Mouse (Mus musculus) forebrain, embryonic 16.5 days (tissue): ENCODE data around the gene Vkorc1l1. TPM values are rescaled to one million over a fixed set of nuclear protein-coding genes. Genes with fewer than 3 reads are reported as not detected.
A peak's percentile ranks its signal among the peaks of the same experiment; 100 is the strongest.
"Not testable (repeated sequence)": the region's sequence is repeated elsewhere in the genome, so short reads cannot be mapped to it uniquely, and the experiment has no call there.

Source experiments
- ATAC-seq: fragments of 200-750 bp; cut with Nextera tagmentation; 2 replicates; pipeline ENCODE4 v1.8.0; 2017; ENCODE audit warnings: mild to moderate bottlenecking, moderate library complexity
- H3K27ac ChIP-seq: fragments of 300-500 bp; sonication (generic); 2 replicates; pipeline ENCODE4 v1.5.1; 2014; ENCODE audit warnings: low read length, control low read depth
- H3K27me3 ChIP-seq: fragments of 300-500 bp; sonication (generic); replicated peaks from 2 replicates; pipeline ENCODE4 v1.6.1; 2014; ENCODE audit warnings: low read length; ENCODE audit not compliant: control insufficient read depth, insufficient read depth
- H3K36me3 ChIP-seq: fragments of 300-500 bp; sonication (generic); 2 replicates; pipeline ENCODE4 v1.6.1; 2014; ENCODE audit not compliant: control insufficient read depth, insufficient read depth
- H3K4me1 ChIP-seq: fragments of 300-500 bp; sonication (generic); replicated peaks from 2 replicates; pipeline ENCODE4 v1.6.1; 2014; ENCODE audit warnings: low read length; ENCODE audit not compliant: control insufficient read depth, insufficient read depth
- H3K4me2 ChIP-seq: fragments of 300-500 bp; sonication (generic); 2 replicates; pipeline ENCODE4 v1.6.1; 2014; ENCODE audit warnings: mild to moderate bottlenecking, low read length, control low read depth
- H3K4me3 ChIP-seq: fragments of 300-500 bp; sonication (generic); replicated peaks from 2 replicates; pipeline ENCODE4 v1.5.1; 2014; ENCODE audit warnings: mild to moderate bottlenecking, low read length, control low read depth
- H3K9ac ChIP-seq: fragments of 300-500 bp; sonication (generic); replicated peaks from 2 replicates; pipeline ENCODE4 v1.6.1; 2014; ENCODE audit warnings: low read depth, low read length, control low read depth
- H3K9me3 ChIP-seq: fragments of 300-500 bp; sonication (generic); 2 replicates; pipeline ENCODE4 v1.6.1; 2016; ENCODE audit warnings: low read length; ENCODE audit not compliant: control insufficient read depth
- WGBS: fragments of 180-500 bp; shearing (Covaris S2); extraction: QIAGEN DNeasy Blood & Tissue Kit; methylation state at CpG from one replicate; pipeline ENCODE4 v1.1.7; 2014; 5-methylcytosine and 5-hydroxymethylcytosine counted together
- polyA plus RNA-seq: library from polyadenylated mRNA; unstranded; fragments of >200 nt; fragmentation: Nextera tagmentation; extraction: Ambion mirVana; gene quantifications from 2 replicates; pipeline ENCODE4 v1.2.1, GENCODE M21; 2015

Vkorc1l1 gene
- polyA plus RNA-seq = 28.7 and 34.2 TPM in 2 replicates

DNA sequence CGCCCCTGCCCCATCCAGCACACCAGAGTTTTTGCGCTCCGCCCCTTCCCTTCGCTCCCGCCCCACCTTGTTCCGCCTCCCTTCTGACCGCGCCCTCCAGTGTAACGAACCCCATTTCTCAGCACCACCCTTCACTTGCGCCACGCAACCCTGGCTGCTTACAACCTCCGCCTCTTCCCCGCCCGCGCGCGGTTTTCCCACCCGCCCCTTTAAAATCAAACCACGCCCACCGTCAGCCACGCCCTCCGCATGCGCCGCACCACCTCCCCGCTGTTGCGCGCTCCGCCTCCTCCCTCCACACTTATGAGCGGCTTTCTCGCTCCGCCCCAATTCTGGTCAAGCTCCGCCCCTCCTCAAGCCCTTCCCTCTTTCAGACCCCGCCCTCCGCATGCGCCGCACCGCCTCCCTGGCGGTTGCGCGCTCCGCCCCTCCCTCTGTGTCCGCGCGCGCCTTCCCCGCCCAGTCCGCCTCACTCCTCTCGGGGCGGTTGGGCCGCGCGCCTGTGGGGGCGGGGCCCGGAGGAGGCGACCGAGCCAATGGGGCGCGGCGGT, at the start of gene Vkorc1l1:
Gene Vkorc1l1 (plus strand): TSS at position 476 of the 551 bp plus-strand sequence.
- peak; percentile 94 for ATAC-seq
- H3K4me2 ChIP-seq = peak within 1 kb of the TSS; percentile 92
- H3K27me3 ChIP-seq = no peaks in the 10 kb centered on the region
- H3K27ac ChIP-seq = peak within 1 kb of the TSS; percentile 69
- H3K9ac ChIP-seq = peak within 1 kb of the TSS; percentile 86
- H3K36me3 ChIP-seq = no peaks in the 10 kb centered on the region
- H3K9me3 ChIP-seq = no peaks in the 10 kb centered on the region
- H3K4me1 ChIP-seq = peaks cover 7% of the 10 kb centered on the region
- WGBS = under 1% methylated on average over 58 of the region's 59 CpGs
- peak within 1 kb of the TSS; percentile 91 for H3K4me3 ChIP-seq

DNA sequence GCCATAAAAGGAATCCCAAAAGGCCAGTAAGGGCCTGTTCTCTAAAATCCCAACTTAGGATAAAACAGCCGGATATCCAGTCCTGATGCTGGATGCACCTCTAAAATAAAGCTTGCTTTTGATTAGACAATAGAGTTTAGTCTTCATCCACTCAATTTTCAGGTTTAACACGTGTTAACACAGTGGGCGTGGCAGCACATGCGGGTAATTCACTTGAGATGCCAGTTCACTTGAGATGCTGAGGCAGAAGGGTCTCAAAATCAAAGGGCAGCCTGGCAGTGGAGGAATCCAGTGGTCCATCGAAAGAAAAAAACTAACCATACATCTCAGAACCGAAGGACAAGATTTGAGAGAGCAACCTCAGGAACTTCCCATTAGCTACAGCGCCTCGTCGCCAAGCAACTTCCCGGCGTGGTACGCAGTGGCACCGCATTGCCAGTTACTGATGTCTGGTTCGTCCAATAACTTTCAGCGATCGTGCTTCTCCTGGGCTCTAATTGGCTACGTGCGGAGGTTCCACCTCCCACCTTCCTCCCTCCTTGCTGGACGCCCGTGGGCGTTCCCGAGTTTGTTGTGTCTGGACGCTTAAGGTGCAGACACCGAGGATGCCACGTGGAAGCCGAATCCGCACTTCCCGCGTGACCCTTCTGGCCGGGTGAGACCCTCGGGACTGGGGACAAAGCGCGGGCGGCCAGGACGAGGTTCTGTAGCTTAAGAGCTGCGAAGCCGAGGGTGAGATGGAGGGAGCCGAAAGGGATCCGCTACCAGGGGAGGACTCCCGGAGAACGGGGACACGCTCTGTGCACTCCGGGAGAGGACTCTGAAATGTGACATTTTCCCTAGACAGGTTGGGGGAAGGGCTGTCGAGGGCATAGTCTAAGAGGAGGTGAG, 46.3 kb upstream of the Vkorc1l1 start, which contains the start of gene Zbed5:
Gene Zbed5 (plus strand): TSS at position 526 of the 891 bp plus-strand sequence.
- H3K27ac ChIP-seq = no peak within 1 kb of the TSS

DNA sequence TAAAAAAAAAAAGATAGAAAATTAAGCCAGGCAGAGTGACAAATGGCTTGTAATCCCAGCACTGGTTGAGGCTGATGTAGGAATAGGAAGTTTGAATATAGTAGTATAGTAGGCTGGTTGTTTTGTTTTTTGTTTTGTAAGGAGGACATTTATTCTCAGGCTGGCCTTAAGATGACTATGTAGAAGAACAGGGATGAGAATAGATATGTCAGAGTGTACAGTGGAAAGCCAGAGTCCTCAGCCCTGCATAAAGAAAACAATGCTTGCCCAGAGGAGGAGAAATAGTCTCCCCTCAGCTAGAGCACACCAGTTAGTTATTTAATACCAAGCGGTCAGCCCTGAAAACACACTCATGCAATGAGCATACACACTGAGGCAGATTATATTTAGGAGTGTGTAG, 43.3 kb upstream of the Vkorc1l1 start, which contains the start of gene Phkg1:
Gene Phkg1 (minus strand): TSS at position 101 of the 400 bp plus-strand sequence.
- no peak for ATAC-seq
- no peak within 1 kb of the TSS for H3K9ac ChIP-seq
- H3K4me1 ChIP-seq = peaks cover 11% of the 10 kb centered on the region
- no peak within 1 kb of the TSS for H3K27ac ChIP-seq
- H3K4me2 ChIP-seq = no peak within 1 kb of the TSS
- H3K4me3 ChIP-seq = no peak within 1 kb of the TSS
- 100% methylated on average over 1 of the region's 1 CpGs for WGBS
- H3K9me3 ChIP-seq = no peaks in the 10 kb centered on the region
- peaks cover 3% of the 10 kb centered on the region for H3K36me3 ChIP-seq
- H3K27me3 ChIP-seq = no peaks in the 10 kb centered on the region

More for the DNA sequence above, 46.3 kb upstream of the Vkorc1l1 start, which contains the start of gene Zbed5:
- Histone ChIP-seq H3K9ac (peak within 1 kb of the TSS; percentile 71), H3K4me1 (peaks cover 11% of the 10 kb centered on the region), H3K4me2 (peak within 1 kb of the TSS; percentile 64), H3K4me3 (peak within 1 kb of the TSS; percentile 89), H3K36me3 (no peaks in the 10 kb centered on the region), H3K9me3 (no peaks in the 10 kb centered on the region), H3K27me3 (no peaks in the 10 kb centered on the region)
- WGBS = 2% methylated on average over 44 of the region's 44 CpGs
- peak; percentile 100 for ATAC-seq

DNA sequence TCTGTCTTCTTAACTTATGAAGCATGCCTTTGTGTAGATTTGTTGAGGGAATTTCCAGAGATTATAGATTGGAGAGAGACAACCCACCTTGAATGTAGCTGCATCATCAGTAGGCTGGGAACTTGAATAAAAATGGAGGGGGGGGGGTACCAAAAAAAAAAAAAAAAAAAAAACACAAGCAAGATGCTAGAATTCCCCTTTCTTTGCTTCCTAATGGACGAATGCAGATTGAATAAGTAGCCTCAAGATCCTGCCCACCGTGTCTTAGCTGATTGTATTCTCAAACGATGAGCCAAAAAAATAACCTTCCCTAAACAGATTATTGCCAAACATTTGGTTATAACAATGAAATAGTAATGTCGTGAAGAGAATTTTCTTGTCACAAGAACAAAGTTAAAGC, 34.0 kb upstream of the Vkorc1l1 start:
- H3K4me3 ChIP-seq = peak overlapping the region; percentile 71
- peaks cover 3% of the 10 kb centered on the region for H3K36me3 ChIP-seq
- H3K9me3 ChIP-seq = no peaks in the 10 kb centered on the region
- H3K27me3 ChIP-seq = no peaks in the 10 kb centered on the region
- ATAC-seq = no peak
- peak overlapping the region; percentile 85 for H3K27ac ChIP-seq
- H3K4me1 ChIP-seq = peaks cover 12% of the 10 kb centered on the region
- H3K9ac ChIP-seq = peak overlapping the region; percentile 85
- 23% methylated on average over 4 of the region's 4 CpGs for WGBS
- H3K4me2 ChIP-seq = peak overlapping the region; percentile 58

DNA sequence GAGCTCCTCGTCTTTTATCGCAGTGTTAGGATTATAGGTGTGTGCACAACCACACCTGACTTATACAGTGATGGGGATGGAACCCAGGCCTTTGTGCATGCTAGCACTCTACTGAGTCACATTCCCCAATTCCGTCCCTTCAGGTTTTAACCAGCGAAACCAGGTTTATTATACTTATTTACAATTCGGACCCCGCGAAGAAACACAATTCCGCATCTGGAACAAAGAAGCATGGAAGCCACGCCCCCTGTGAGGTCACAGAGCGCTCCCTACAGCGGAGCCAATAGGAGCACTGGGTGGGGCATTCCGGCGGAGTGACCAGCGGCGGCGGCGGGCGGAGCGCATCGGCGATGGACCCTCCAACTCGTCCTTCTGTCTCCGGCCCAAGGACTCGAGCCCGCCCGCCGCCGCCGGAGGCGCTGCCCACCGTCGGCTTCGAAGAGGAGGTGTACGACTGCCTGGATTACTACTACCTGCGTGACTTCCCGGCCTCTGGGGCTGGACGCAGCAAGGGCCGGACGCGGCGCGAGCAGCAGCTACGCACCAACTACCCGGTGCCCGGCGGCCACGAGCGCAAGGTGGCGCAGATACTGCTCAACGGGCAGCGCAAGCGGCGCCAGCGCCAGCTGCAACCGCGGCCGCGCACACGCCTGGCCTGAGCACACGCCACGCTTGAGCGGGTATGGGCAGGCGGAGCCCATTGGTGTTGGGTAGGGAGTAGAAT, 33.4 kb upstream of the Vkorc1l1 start, which contains the start of gene Nupr1l:
Gene Nupr1l (plus strand): TSS at position 299 of the 724 bp plus-strand sequence.
- WGBS = under 1% methylated on average over 63 of the region's 63 CpGs

DNA sequence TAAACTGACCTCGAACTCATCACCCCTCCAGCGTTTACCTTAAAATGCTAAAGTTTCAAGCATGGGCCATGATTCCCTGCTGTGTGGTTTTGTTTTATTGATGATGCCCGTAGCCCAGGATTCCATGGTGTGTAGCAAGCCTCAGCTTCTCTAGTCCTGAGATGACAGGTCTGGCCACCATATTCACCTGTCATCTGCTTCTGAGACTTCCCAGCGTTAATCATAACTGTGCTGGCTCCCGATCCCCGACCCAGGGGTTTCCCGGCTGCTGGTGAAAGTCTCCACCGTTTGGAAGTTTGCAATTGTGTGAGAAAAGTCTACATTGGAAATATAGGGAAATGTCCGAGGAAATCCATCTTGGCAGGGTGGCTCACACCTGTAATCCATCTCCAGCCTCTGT, 32.6 kb upstream of the Vkorc1l1 start:
- Histone ChIP-seq H3K27ac (no peak overlapping the region), H3K9me3 (no peaks in the 10 kb centered on the region), H3K9ac (peak overlapping the region; percentile 85), H3K27me3 (no peaks in the 10 kb centered on the region), H3K4me3 (peak overlapping the region; percentile 71), H3K36me3 (no peaks in the 10 kb centered on the region), H3K4me1 (peaks cover 12% of the 10 kb centered on the region), H3K4me2 (peak overlapping the region; percentile 58)
- ATAC-seq = no peak
- 72% methylated on average over 9 of the region's 9 CpGs for WGBS

More for the DNA sequence above, 33.4 kb upstream of the Vkorc1l1 start, which contains the start of gene Nupr1l:
- no peaks in the 10 kb centered on the region for H3K36me3 ChIP-seq
- H3K27me3 ChIP-seq = no peaks in the 10 kb centered on the region
- H3K9ac ChIP-seq = peak within 1 kb of the TSS; percentile 85
- peak within 1 kb of the TSS; percentile 71 for H3K4me3 ChIP-seq
- peak; percentile 97 for ATAC-seq
- peak within 1 kb of the TSS; percentile 85 for H3K27ac ChIP-seq
- no peaks in the 10 kb centered on the region for H3K9me3 ChIP-seq
- H3K4me2 ChIP-seq = peak within 1 kb of the TSS; percentile 58
- peaks cover 12% of the 10 kb centered on the region for H3K4me1 ChIP-seq

DNA sequence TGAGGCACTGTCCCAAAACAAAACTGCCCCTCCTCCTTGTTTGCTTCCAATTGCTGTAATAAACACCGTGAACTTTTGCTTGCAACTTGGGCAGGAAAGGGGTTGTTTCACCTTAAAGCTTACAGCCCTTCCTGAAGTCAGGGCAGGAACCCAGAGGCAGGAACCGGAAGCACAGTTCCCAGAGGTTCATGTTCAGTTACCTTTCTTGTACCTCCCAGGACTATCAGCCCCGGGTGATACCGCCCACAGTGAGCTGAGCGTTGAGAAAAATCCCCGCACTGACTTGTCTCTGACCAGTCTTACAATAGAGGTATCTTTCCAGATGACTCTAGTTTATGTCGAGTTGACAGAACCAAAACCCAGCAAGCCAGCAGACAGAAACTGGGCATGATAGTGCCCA, 32.2 kb upstream of the Vkorc1l1 start:
- Histone ChIP-seq H3K9me3 (no peaks in the 10 kb centered on the region), H3K36me3 (no peaks in the 10 kb centered on the region), H3K4me1 (peaks cover 12% of the 10 kb centered on the region), H3K27ac (no peak overlapping the region), H3K27me3 (no peaks in the 10 kb centered on the region), H3K4me2 (no peak overlapping the region), H3K9ac (no peak overlapping the region), H3K4me3 (no peak overlapping the region)
- 86% methylated on average over 7 of the region's 7 CpGs for WGBS
- ATAC-seq = no peak

DNA sequence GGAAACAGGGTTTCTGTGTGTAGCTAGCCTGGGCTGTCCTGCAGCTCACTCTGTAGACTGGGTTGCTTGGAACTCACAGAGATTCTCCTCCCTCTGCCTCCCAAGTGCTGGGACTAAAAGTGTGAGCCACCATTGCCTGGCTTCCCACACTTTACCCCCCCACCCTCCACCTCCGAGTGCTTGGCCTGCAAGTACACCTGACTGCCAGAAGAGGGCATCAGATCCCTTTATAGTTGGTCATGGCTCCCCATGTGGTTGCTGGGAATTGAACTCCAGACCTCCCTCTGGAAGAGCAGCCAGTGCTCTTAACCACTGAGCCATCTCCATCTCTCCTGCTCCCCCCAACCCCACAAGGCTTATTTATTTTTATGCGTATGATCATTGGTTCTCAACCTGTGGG, 27.7 kb upstream of the Vkorc1l1 start:
- 33% methylated on average over 2 of the region's 2 CpGs for WGBS
- H3K36me3 ChIP-seq = no peaks in the 10 kb centered on the region

DNA sequence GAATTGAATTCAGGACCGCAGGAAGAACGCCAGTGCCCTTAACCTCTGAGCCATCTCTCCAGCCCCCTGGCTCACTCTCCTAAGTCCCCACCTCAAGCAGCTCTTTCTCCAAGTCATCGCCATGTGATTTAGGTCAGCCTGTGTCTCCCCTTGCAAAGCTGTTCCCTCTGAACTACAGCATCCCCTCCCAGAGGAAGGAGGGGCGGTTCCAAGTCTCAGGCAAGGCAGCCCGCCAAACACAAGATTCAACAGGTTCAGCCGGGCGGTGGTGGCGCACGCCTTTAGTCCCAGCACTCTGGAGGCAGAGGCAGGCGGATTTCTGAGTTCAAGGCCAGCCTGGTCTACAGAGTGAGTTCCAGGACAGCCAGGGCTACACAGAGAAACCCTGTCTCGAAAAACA, 26.3 kb upstream of the Vkorc1l1 start:
- H3K9me3 ChIP-seq, H3K27me3 ChIP-seq, H3K4me1 ChIP-seq, ATAC-seq, H3K4me2 ChIP-seq, H3K9ac ChIP-seq, H3K4me3 ChIP-seq, H3K27ac ChIP-seq, H3K36me3 ChIP-seq: not testable (repeated sequence)
- WGBS = 87% methylated on average over 11 of the region's 11 CpGs

More for the DNA sequence above, 27.7 kb upstream of the Vkorc1l1 start:
- no peak overlapping the region for H3K27ac ChIP-seq
- no peak overlapping the region for H3K4me2 ChIP-seq
- no peaks in the 10 kb centered on the region for H3K27me3 ChIP-seq
- H3K4me1 ChIP-seq = peaks cover 2% of the 10 kb centered on the region
- H3K9ac ChIP-seq = no peak overlapping the region
- no peak overlapping the region for H3K4me3 ChIP-seq
- ATAC-seq = no peak
- no peaks in the 10 kb centered on the region for H3K9me3 ChIP-seq
